Mouse (Mus musculus): Measurements from ENCODE around the gene Lct.
"Not testable (repeated sequence)": the region's sequence is repeated elsewhere in the genome, so short reads cannot be mapped to it uniquely, and the experiment has no call there.

The Lct gene

DNA sequence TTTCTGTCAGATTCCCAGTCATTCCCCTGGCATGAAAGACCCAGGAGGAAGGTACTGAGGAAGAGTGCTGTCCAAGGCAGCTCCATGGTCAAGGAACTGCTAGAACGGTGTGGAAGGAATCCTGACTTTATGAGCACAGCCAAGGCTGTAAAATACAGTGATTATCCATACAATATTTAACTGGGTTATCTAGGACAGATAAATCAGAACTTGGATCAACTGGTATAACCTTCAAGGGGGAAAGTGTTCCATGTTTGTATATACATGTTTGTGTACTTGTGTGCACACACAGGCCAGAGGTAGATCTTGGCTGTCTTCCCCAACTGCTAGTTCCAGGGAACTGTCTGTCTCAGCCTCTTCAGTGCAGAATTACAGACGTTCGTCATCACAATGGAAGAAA, at the start of gene Lct:
Gene Lct, minus strand, starts transcription at position 101 of the 400 bp plus-strand sequence.
- no peak for DNase-seq

DNA sequence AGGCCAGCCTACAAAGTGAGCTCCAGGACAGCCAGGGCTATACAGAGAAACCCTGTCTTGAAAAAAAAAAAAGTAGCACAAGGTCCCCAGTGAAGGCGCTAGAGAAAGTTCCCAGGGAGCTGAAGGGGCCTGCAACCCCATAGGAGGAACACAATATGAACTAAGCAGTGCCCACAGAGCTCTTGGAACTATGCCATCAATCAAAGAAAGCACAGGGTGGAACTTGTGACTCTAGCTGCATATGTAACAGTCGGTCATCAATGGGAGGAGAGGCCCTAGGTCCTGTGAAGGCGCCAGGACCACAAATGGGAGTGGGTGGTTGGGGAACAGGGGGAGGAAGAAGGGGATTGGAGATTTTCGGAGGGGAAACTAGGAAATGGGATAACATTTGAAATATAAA, 48.7 kb upstream of the Lct start:
- DNase-seq, result no peak

GRCm38 (mm10) chr1:128372143-128372860, 44.2 kb upstream of the Lct start:
- DNase-seq, result no peak

- DNase-seq, result no peak
Observed at GRCm38 (mm10) chr1:128368732-128369441, 40.8 kb upstream of the Lct start.

DNA sequence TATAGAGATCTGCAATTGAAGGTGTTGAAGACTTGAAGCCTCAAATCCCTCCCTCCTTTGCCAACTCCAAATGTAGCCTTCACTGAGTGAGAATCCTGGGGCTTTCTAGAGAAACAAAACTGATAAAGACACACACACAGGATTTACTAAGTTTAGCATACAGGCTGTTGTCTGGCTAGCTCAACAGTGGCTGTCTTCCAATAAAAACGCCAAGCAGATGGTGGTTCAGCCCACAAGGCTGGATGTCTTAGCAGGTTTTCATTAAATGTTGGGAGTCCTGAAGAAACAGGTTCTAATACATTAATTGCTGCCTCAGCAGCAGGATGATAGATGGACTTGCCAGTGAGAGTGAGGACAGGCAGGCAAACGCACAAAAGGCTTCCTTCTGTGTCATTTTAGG, 32.5 kb upstream of the Lct start:
- peak; percentile 56 for DNase-seq

- peak; percentile 90 for DNase-seq
Observed at GRCm38 (mm10) chr1:128359554-128360376, 31.6 kb upstream of the Lct start, which contains the start of gene Mcm6. Gene Mcm6, minus strand, starts transcription at chr1:128359664.

GRCm38 (mm10) chr1:128358916-128359553, 30.9 kb upstream of the Lct start:
- no peak for DNase-seq

DNA sequence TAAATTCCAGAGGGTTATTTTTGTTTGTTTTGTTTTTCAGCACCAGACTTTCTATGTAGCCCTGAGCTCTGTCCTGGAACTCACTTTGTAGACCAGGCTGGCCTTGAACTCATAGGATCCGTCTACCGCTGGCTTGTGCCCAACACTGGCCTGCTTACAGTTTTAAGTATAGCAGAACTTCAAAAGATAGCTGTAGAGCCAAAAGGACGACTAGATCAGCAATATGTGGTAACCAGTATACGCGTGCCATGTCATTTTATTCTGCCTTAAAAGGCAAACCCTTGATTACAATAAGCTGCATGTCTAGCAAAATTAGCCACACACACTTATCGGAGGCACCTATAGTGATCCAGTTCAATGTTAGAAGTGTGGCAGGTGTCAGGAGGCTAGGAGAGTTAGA, 30.2 kb upstream of the Lct start:
- no peak for DNase-seq

DNA sequence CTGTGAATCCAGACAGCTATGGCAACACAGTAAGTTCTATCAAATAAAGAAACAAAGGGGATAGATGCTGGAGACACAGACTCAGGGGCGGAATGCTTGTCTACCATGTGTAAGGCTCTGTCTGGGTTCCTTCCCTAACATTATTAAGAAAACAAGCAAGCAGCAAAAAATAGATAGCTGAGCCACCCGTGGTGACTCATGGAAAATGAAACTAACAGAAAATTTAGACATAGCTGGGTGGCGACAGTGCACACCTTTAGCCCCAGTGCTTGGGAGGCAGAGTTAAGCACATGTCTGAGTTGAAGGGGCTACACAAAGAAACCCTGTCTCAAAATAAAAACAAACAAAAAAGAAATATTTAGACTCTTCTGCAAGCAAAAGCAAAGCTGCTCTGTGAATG, 29.3 kb upstream of the Lct start:
- DNase-seq, result no peak

DNA sequence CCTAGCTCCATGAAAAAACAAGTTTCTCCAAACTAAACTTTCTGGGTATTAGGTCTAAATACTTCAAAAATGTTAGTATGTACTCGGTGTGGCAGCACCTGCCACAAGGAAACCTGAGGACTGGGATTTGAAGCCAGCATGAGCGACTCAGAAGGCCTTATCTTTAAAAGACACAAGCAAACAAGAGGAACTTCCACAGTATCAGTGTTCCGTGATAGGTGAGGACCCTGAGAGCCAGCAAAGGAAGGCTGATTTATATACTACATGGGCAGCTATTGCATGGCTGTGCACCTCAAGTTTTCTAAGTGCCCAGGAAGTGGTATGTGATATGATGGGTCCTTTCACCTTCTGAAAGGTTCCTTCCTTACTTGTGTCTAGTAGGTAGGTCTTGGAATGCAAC, 25.0 kb upstream of the Lct start:
- no peak for DNase-seq

DNA sequence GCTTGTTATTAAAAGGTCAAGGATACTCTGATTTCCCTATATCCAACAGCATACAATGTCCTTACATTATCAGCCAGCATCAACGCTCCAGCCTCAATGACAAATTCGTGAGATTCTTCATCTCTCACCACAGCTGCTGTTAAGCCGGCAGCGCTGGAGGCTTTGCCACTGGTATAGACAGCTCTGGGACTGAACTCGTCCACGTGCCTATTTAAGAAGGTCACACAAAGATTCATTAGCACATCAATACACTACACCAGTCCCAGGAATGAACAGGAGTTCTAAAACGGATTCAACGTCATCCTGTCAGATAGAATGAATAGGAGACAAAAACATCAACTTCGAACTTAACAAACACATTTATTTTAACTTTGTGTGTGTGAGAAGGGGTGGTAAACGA, 16.1 kb upstream of the Lct start:
- no peak for DNase-seq

DNA sequence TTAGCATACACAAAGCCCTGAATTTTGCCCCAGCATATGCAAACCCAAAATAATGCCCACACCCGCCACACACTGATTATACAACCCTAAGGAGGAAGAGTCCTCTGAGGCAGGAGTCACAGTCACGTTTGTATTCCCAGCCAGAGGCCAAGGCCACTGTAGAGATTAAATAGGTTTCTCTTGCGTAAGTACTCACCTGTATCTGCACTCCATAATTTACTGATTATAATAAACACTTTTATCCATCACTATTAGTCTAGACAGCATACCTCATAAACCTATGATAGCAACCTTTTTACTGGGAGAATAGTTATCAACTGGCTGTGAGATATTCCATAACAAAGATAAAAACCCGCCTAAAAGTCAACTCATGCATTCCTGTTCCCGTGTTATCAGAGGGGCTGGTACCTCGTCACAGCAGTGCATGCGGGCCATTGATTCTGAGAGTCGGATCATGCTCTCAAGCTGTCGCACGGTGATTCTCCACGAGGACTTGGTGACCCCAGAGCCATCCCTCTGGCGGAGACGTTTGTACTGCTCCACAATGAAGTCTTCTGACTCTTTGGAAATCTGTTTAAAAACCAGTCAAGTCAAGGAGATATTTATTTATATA, 9.7 kb upstream of the Lct start:
- no peak for DNase-seq

DNA sequence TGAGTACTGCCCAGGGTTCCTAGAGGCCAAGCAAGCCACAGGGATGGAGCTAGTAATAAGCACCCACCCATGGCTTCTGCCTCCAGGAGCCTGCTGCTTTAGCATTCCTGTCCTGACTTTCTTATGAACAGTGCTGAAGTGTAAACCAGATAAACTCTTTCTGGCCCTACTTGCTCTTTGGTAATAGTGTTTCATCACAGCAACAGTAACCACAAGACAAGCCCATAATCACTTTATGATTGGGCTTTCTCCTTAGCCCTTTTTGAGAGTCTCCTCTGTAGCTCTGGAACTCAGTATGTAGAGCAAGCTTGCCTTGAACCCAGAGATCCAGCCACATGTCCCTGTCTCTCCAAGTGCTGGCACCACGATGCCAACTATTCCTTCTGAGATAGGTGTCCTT, 2.2 kb upstream of the Lct start:
- no peak for DNase-seq

- DNase-seq, result no peak
Observed at GRCm38 (mm10) chr1:128327165-128327564, 953 bp downstream of the Lct start.

DNA sequence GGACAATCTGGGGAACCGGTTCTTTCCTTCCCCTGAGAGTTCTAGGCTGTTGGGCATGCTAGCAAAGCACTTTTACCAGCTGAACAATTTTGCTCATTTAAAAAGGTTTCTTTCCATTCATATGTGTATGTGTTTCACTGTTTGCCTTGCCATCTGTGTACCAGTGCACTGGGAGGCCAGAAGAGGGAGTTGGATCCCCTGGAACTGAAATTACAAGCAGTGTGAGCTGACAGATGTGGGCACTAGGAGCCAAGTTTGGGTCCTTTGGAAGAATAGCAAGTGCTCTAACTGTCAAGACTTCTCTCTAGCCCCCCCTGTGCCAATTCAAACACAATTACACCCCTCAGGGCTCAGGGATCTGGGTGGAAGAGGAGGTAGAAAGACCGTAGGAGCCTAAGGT, 3.3 kb downstream of the Lct start:
- DNase-seq, result no peak

- DNase-seq, result no peak
Observed at GRCm38 (mm10) chr1:128323026-128323643, 5.0 kb downstream of the Lct start.

DNA sequence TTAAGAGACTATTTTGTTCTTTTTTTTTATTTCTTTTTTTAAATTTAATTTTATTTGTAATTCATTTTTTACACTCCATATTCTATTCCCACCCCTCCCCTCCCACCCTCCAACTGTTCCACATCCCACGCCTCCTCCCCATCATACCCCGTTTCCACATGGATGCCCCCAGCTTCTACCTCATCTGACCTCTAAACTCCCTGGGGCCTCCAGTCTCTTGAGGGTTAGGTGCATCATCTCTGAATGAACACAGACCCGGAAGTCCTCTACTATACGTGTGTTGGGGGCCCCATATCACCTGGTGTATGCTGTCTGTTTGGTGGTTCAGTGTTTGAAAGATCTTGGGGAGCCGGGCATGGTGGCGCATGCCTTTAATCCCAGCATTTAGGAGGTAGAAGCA, 8.9 kb downstream of the Lct start:
- not testable (repeated sequence) for DNase-seq

- DNase-seq, result no peak
Observed at GRCm38 (mm10) chr1:128314665-128315064, 13.5 kb downstream of the Lct start.

DNA sequence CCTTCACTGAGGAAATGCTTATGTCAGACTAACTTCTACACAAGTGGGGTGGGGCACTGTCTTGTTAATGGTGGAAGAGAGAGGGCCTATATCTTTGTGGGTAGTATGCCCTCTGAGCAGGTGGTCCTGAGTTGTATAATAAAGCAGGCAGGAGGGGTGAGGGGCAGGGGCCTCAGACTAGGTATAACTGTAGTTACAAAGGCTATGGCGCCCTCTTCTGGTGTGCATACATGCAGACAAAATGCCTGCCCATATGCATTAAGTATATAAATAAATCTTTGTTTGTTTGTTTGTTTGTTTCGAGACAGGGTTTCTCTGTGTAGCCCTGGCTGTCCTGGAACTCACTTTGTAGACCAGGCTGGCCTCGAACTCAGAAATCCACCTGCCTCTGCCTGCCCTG, 19.1 kb downstream of the Lct start:
- no peak for DNase-seq

- peak; percentile 34 for DNase-seq
Observed at GRCm38 (mm10) chr1:128303900-128304299, 24.2 kb downstream of the Lct start.

GRCm38 (mm10) chr1:128295717-128296528, 32.2 kb downstream of the Lct start:
- no peak for DNase-seq

Measured in right cerebral cortex, postnatal 25 days (tissue).